Mouse (Mus musculus) hindbrain, embryonic 11.5 days (tissue): ENCODE measurements around the gene Siglece. TPM values are rescaled to one million over a fixed set of nuclear protein-coding genes. Genes with fewer than 3 reads are reported as not detected.
A peak's percentile ranks its signal among the peaks of the same experiment; 100 is the strongest.

Experiments used
- ATAC-seq: fragments of 200-750 bp; cut with Nextera tagmentation; 2 replicates; pipeline ENCODE4 v1.8.0; 2017; ENCODE audit warnings: mild to moderate bottlenecking, moderate TSS enrichment, moderate library complexity; ENCODE audit not compliant: low FRiP score
- DNase-seq: peaks from one replicate; pipeline ENCODE4 v3.0.0-alpha.2; 2015; ENCODE audit warnings: low spot score
- H3K27ac ChIP-seq: fragments of 300-500 bp; sonication (generic); 2 replicates; pipeline ENCODE4 v1.5.1; 2014; ENCODE audit warnings: mild to moderate bottlenecking, low read depth, low read length
- H3K27me3 ChIP-seq: fragments of 300-500 bp; sonication (generic); 2 replicates; pipeline ENCODE4 v1.6.1; 2014; ENCODE audit warnings: mild to moderate bottlenecking, low read length, moderate library complexity, mixed read lengths; ENCODE audit not compliant: control insufficient read depth, insufficient read depth
- H3K36me3 ChIP-seq: fragments of 300-500 bp; sonication (generic); 2 replicates; pipeline ENCODE4 v1.6.1; 2014; ENCODE audit warnings: mild to moderate bottlenecking, low read length, moderate library complexity, mixed read lengths; ENCODE audit not compliant: control insufficient read depth, insufficient read depth
- H3K4me1 ChIP-seq: fragments of 300-500 bp; sonication (generic); replicated peaks from 2 replicates; pipeline ENCODE4 v1.6.1; 2014; ENCODE audit warnings: low read length, mixed read lengths; ENCODE audit not compliant: control insufficient read depth, insufficient read depth
- H3K4me2 ChIP-seq: fragments of 300-500 bp; sonication (generic); replicated peaks from 2 replicates; pipeline ENCODE4 v1.6.1; 2014; ENCODE audit warnings: mild to moderate bottlenecking, low read depth, low read length
- H3K4me3 ChIP-seq: fragments of 300-500 bp; sonication (generic); 2 replicates; pipeline ENCODE4 v1.5.1; 2014; ENCODE audit warnings: low read depth, low read length
- H3K9ac ChIP-seq: fragments of 300-500 bp; sonication (generic); 2 replicates; pipeline ENCODE4 v1.6.1; 2014; ENCODE audit warnings: low read depth, low read length
- H3K9me3 ChIP-seq: fragments of 300-500 bp; sonication (generic); 2 replicates; pipeline ENCODE4 v1.6.1; 2016; ENCODE audit warnings: low read length; ENCODE audit not compliant: control insufficient read depth
- WGBS: fragments of 180-500 bp; shearing (Covaris S2); extraction: QIAGEN DNeasy Blood & Tissue Kit; methylation state at CpG from one replicate; pipeline ENCODE4 v1.1.7; 2014; 5-methylcytosine and 5-hydroxymethylcytosine counted together
- polyA plus RNA-seq: library from polyadenylated mRNA; unstranded; fragments of >200 nt; fragmentation: Nextera tagmentation; extraction: Ambion mirVana; gene quantifications from 2 replicates; pipeline ENCODE4 v1.2.1, GENCODE M21; 2014

The Siglece gene
- polyA plus RNA-seq, 1 experiment from 2014 or later: 0.42 TPM

DNA sequence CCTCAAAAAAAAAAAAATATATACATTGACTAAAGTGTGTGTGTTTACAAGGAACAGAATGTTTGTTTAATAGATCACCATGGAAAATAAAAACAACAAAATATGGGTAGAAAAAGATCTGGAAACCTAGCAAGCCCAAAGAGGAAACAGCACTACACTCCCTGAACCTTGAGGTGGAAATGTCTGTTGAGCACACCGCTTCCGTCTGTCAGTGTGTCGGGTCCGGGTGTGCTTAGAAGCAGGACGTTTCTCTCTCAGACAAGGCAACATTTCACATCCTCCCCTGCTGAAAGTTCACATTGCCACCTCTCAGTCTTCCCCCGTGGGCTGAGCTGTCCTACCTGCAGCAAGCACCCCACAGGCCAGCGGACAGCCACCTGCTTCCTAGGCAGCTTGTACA, 37.0 kb downstream of the Siglece start:
- ATAC-seq: no peak
- Histone ChIP-seq H3K9me3 (no peaks in the 10 kb centered on the region), H3K4me3 (no peak overlapping the region), H3K27ac (no peak overlapping the region), H3K4me2 (no peak overlapping the region), H3K9ac (no peak overlapping the region), H3K36me3 (no peaks in the 10 kb centered on the region), H3K4me1 (no peaks in the 10 kb centered on the region), H3K27me3 (no peaks in the 10 kb centered on the region)
- no peak for DNase-seq
- WGBS: 84% methylated on average over 7 of the region's 7 CpGs

- DNase-seq (no peak), ATAC-seq (no peak)
- WGBS: 87% methylated on average over 13 of the region's 14 CpGs
- Histone ChIP-seq H3K27ac (no peak overlapping the region), H3K27me3 (no peaks in the 10 kb centered on the region), H3K9ac (no peak overlapping the region), H3K9me3 (no peaks in the 10 kb centered on the region), H3K4me1 (no peaks in the 10 kb centered on the region), H3K36me3 (no peaks in the 10 kb centered on the region), H3K4me2 (no peak overlapping the region), H3K4me3 (no peak overlapping the region)
Measured at GRCm38 (mm10) chr7:43613816-43614551, 46.0 kb downstream of the Siglece start.

DNA sequence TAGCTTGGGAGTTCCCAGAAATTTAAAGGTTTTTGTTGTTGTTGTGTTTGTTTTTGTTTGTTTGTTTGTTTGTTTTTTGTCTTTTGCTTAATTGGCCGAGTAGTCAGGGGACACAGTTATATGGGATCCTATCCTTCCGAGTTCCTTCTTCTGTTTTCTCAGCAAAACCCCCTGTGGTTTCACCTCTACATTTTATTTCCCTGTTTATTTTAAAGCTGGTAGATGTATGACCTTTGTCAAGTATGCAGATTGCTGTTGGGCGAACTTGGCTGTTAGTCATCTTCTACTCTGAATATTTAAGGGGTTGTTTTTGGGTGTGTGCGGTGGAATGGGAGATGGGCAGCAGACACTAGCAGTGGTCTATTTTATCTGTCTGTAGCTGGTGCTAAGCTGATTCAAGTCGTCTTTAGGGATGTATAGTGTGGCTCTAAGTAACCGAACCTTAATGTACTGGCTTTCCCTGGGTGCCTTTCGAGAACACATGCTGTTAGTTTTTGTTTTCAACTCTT, 51.6 kb downstream of the Siglece start:
- Histone ChIP-seq H3K4me1 (no peaks in the 10 kb centered on the region), H3K27me3 (no peaks in the 10 kb centered on the region), H3K9ac (no peak overlapping the region), H3K4me2 (no peak overlapping the region), H3K36me3 (no peaks in the 10 kb centered on the region), H3K27ac (no peak overlapping the region), H3K9me3 (no peaks in the 10 kb centered on the region), H3K4me3 (no peak overlapping the region)
- WGBS: 82% methylated on average over 7 of the region's 7 CpGs
- no peak for DNase-seq
- no peak for ATAC-seq

GRCm38 (mm10) chr7:43607743-43608287, 52.1 kb downstream of the Siglece start:
- no peaks in the 10 kb centered on the region for H3K27me3 ChIP-seq
- no peak for DNase-seq
- H3K27ac ChIP-seq: no peak overlapping the region
- H3K36me3 ChIP-seq: no peaks in the 10 kb centered on the region
- 48% methylated on average over 5 of the region's 5 CpGs for WGBS
- peak overlapping the region; percentile 39; the same call in 1 of the 2 replicates for H3K4me3 ChIP-seq
- H3K4me2 ChIP-seq: no peak overlapping the region
- H3K9me3 ChIP-seq: no peaks in the 10 kb centered on the region
- H3K9ac ChIP-seq: no peak overlapping the region
- H3K4me1 ChIP-seq: no peaks in the 10 kb centered on the region
- 0 out of 2 replicates have a peak, but pooled peaks have one; percentile 32 for ATAC-seq

DNA sequence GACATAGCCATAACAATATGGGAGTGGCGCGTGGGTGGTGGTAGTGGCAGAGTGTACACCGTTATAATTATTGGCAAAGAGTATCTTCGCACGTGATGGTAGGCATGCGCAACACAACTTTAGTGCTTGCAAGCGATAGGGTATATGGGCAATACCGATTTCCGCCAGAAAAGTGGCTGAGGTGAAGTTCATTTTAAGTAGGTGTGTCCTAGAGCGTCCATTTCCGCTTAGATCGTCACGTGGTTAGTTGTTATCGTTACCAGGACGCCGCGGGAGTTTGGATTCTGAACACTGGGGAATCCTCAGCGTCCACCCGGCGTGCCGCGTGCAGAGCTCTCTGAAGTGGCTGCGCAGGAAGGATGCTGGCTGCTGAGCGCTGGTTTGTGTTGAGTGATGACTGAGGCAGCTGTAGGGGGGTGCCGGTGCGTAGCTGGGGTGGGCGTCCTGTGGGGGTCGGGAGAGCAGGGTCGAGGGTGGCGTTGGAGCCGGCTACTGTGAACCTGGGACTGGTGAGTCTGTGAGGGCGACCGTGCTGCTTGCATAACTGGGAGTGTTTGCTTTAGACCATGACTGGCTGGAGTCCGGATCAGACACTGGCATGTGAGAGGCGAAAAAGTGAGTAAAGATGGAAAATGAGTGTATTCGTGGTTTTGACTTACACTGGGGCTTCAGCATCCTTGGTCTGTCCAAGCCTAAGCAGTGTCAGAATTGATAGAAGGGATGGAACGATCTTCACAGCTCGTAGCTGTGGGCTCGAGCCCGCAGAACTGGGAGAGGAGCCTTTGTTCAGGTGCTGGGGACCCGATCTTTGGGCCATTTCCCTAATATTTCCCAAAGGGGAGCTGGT, 52.8 kb downstream of the Siglece start, which contains the start of gene Zfp819:
Gene Zfp819 (plus strand): TSS at position 274 of the 847 bp plus-strand sequence.
- Histone ChIP-seq H3K27me3 (no peaks in the 10 kb centered on the region), H3K36me3 (no peaks in the 10 kb centered on the region), H3K4me1 (no peaks in the 10 kb centered on the region), H3K9me3 (no peaks in the 10 kb centered on the region), H3K4me3 (peak within 1 kb of the TSS; percentile 39), H3K27ac (no peak within 1 kb of the TSS), H3K9ac (peak within 1 kb of the TSS; percentile 45), H3K4me2 (peak within 1 kb of the TSS; percentile 88)
- DNase-seq (peak; percentile 81), ATAC-seq (peak; percentile 88)
- 15% methylated on average over 41 of the region's 41 CpGs for WGBS

GRCm38 (mm10) chr7:43601884-43602283, 58.1 kb downstream of the Siglece start:
- Histone ChIP-seq H3K9ac (no peak overlapping the region), H3K4me3 (no peak overlapping the region), H3K36me3 (no peaks in the 10 kb centered on the region), H3K27me3 (no peaks in the 10 kb centered on the region), H3K9me3 (no peaks in the 10 kb centered on the region), H3K4me1 (no peaks in the 10 kb centered on the region), H3K27ac (no peak overlapping the region), H3K4me2 (no peak overlapping the region)
- DNase-seq: no peak
- whole genome bisulfite sequencing: 48% methylated on average over 5 of the region's 5 CpGs
- no peak for ATAC-seq

Other genes with a start within 250 kb of the Siglece start
- gene Lim2, start 232.5 kb downstream of the Siglece start, polyA plus RNA-seq: not detected in 2 replicates
- 0.29 TPM in 1 of 2 replicates, not detected in the other for gene Nkg7, start 223.1 kb downstream of the Siglece start, polyA plus RNA-seq
- gene Cldnd2, start 219.4 kb downstream of the Siglece start, polyA plus RNA-seq: not detected in 2 replicates
- gene Etfb, start 216.1 kb downstream of the Siglece start, polyA plus RNA-seq: 192 and 206 TPM in 2 replicates
- 0.31 TPM in 1 of 2 replicates, not detected in the other for gene Gm45233, start 216.0 kb downstream of the Siglece start, polyA plus RNA-seq
- 2.6 and 2.8 TPM in 2 replicates for gene Vsig10l, start 197.0 kb downstream of the Siglece start, polyA plus RNA-seq
- 2.7 and 2.9 TPM in 2 replicates for gene Iglon5, start 170.1 kb downstream of the Siglece start, polyA plus RNA-seq
- gene 4931406B18Rik, start 154.2 kb downstream of the Siglece start, polyA plus RNA-seq: not detected in 2 replicates
- gene Cd33, start 115.7 kb downstream of the Siglece start, polyA plus RNA-seq: 1.2 and 1.8 TPM in 2 replicates
- gene Zfp658, start 97.9 kb downstream of the Siglece start, polyA plus RNA-seq: 6.7 and 7.7 TPM in 2 replicates
- gene Zfp719, start 80.6 kb downstream of the Siglece start, polyA plus RNA-seq: 17.1 and 18.5 TPM in 2 replicates
- 0.43 and 1.3 TPM in 2 replicates for gene Zfp819, start 53.0 kb downstream of the Siglece start, polyA plus RNA-seq
- gene Ceacam18, start 25.5 kb downstream of the Siglece start, polyA plus RNA-seq: not detected in 2 replicates
- gene Ctu1, start 11.9 kb upstream of the Siglece start, polyA plus RNA-seq: 9.0 and 9.7 TPM in 2 replicates
- not detected in 2 replicates for gene Klk14, start 30.3 kb upstream of the Siglece start, polyA plus RNA-seq
- gene Klk13, start 52.4 kb upstream of the Siglece start, polyA plus RNA-seq: 0.13 TPM in 1 of 2 replicates, not detected in the other
- not detected in 2 replicates for gene Klk12, start 108.7 kb upstream of the Siglece start, polyA plus RNA-seq
- gene Klk11, start 114.4 kb upstream of the Siglece start, polyA plus RNA-seq: 0.14 TPM in 1 of 2 replicates, not detected in the other
- gene Klk10, start 120.9 kb upstream of the Siglece start, polyA plus RNA-seq: 0.32 and 0.53 TPM in 2 replicates
- 0.23 TPM in 1 of 2 replicates, not detected in the other for gene Klk9, start 131.7 kb upstream of the Siglece start, polyA plus RNA-seq
- gene Klk8, start 137.4 kb upstream of the Siglece start, polyA plus RNA-seq: 10.9 and 11.0 TPM in 2 replicates
- gene Klk7, start 151.1 kb upstream of the Siglece start, polyA plus RNA-seq: 0.11 TPM in 1 of 2 replicates, not detected in the other
- gene Klk6, start 164.3 kb upstream of the Siglece start, polyA plus RNA-seq: not detected in 2 replicates
- gene Klk5, start 181.8 kb upstream of the Siglece start, polyA plus RNA-seq: 0.31 and 0.39 TPM in 2 replicates
- gene Klk4, start 221.0 kb upstream of the Siglece start, polyA plus RNA-seq: 0.20 TPM in 1 of 2 replicates, not detected in the other